Mouse (Mus musculus) liver, adult 2 months (tissue): ENCODE data around the gene Gper1. TPM values are rescaled to one million over a fixed set of nuclear protein-coding genes. Genes with fewer than 3 reads are reported as not detected.

ENCODE experiments used
- DNase-seq: peaks from one replicate; pipeline ENCODE4 v3.0.0-alpha.2; 2011; ENCODE audit warnings: low read depth, low spot score; ENCODE audit errors: extremely low read depth
- H3K27ac ChIP-seq: fragments of 200-500 bp; replicated peaks from 2 replicates; pipeline ENCODE4 v1.5.1; 2012; ENCODE audit warnings: low read depth, mild to moderate bottlenecking, control low read depth, inconsistent platforms, low read length; ENCODE audit not compliant: insufficient read depth
- H3K27me3 ChIP-seq: fragments of 200-500 bp; 2 replicates; pipeline ENCODE4 v1.6.1; 2012; ENCODE audit warnings: mild to moderate bottlenecking, moderate library complexity, low read length, inconsistent platforms; ENCODE audit not compliant: control insufficient read depth, insufficient read depth
- H3K36me3 ChIP-seq: fragments of 200-500 bp; 2 replicates; pipeline ENCODE4 v1.6.1; 2012; ENCODE audit warnings: low read length, inconsistent platforms; ENCODE audit not compliant: control insufficient read depth, insufficient read depth
- H3K4me1 ChIP-seq: fragments of 200-500 bp; 2 replicates; pipeline ENCODE4 v1.6.1; 2011; ENCODE audit warnings: low read length; ENCODE audit not compliant: control insufficient read depth, insufficient read depth
- H3K4me3 ChIP-seq: fragments of 200-500 bp; 2 replicates; pipeline ENCODE4 v1.5.1; 2011; ENCODE audit warnings: low read depth, mild to moderate bottlenecking, control low read depth, low read length, moderate library complexity; ENCODE audit not compliant: insufficient read depth
- H3K79me2 ChIP-seq: fragments of 200-500 bp; 2 replicates; pipeline ENCODE4 v1.6.1; 2012; ENCODE audit warnings: inconsistent platforms, mild to moderate bottlenecking, low read length, moderate library complexity; ENCODE audit not compliant: control insufficient read depth, insufficient read depth
- H3K9ac ChIP-seq: fragments of 200-500 bp; 2 replicates; pipeline ENCODE4 v1.6.1; 2012; ENCODE audit warnings: low read depth, mild to moderate bottlenecking, control low read depth, inconsistent platforms, low read length
- CTCF ChIP-seq: fragments of 200-500 bp; IDR thresholded peaks from 2 replicates; pipeline ENCODE4 v1.5.1; 2011; ENCODE audit warnings: low read depth, low read length, control low read depth
- POLR2A ChIP-seq: fragments of 200-500 bp; IDR thresholded peaks from 2 replicates; pipeline ENCODE4 v1.6.1; 2011; ENCODE audit warnings: low read length, control low read depth; ENCODE audit not compliant: insufficient read depth; ENCODE audit errors: extremely low read depth
- WGBS: fragments of 180-500 bp; shearing (Covaris S2); methylation state at CpG from one replicate; pipeline ENCODE4 v1.1.7; 2018; 5-methylcytosine and 5-hydroxymethylcytosine counted together
- polyA plus RNA-seq: library from polyadenylated mRNA; depleted of rRNA; stranded (reverse); fragments of >200 nt; gene quantifications from 2 replicates; pipeline ENCODE4 v1.2.3, GENCODE M21; 2012
- total RNA-seq: library from RNA; depleted of rRNA; stranded (reverse); fragments of >200 nt; gene quantifications from 2 replicates; pipeline ENCODE4 v1.2.3, GENCODE M21; 2014

Gene Gper1
- total and polyA plus RNA-seq, 2 experiments, result 0.02 TPM; not detected in 1

DNA sequence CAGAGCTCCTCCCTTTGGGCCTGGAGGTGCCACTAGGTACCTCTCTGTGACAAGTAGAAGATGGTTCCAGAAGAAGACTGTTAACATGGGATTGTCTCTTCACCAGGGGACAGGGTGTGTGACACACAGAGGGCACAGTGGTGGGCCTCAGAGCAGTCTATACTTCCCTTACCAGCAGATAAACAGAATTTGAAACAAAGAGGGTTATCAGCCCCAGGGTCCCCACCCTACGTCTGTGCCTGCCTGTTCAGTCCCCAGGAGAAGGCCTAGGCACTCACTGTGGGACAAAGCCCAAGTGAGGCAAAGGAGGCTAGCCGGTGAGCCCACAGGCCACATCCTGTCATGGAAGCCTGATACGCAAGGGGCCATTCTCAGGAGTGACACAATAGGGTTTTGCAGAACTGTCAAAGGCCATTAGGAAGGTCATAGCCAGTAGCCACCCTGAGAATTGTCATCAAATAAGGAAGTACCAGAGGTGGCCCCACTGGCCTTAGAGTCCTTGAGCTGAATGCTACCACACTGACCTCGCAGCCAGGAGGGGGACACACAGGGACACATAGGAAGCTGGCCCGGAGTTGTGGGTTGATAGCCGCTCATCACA is 18.1 kb upstream of the Gper1 start, which contains the start of gene C130050O18Rik:
Gene C130050O18Rik, plus strand, starts transcription at position 480 of the 601 bp plus-strand sequence.
- peak within 1 kb of the TSS; percentile 10; the same call in 1 of the 2 replicates for H3K27ac ChIP-seq
- H3K9ac ChIP-seq, result 0 out of 2 replicates have a peak within 1 kb of the TSS, but pooled peaks have one; percentile 39
- no peak for DNase-seq
- H3K36me3 ChIP-seq, result no peaks in the 10 kb centered on the region
- no peaks in the 10 kb centered on the region for H3K27me3 ChIP-seq
- TF ChIP-seq CTCF (no peak), POLR2A (no peak)
- H3K4me1 ChIP-seq, result no peaks in the 10 kb centered on the region
- 85% methylated on average over 6 of the region's 6 CpGs for WGBS
- H3K4me3 ChIP-seq, result 0 out of 2 replicates have a peak within 1 kb of the TSS, but pooled peaks have one; percentile 3
- no peaks in the 10 kb centered on the region for H3K79me2 ChIP-seq

- TF ChIP-seq CTCF (no peak), POLR2A (no peak)
- 81% methylated on average over 7 of the region's 7 CpGs for WGBS
These were observed 17.5 kb upstream of the Gper1 start for GRCm38 (mm10) chr5:139405478-139405877.

DNA sequence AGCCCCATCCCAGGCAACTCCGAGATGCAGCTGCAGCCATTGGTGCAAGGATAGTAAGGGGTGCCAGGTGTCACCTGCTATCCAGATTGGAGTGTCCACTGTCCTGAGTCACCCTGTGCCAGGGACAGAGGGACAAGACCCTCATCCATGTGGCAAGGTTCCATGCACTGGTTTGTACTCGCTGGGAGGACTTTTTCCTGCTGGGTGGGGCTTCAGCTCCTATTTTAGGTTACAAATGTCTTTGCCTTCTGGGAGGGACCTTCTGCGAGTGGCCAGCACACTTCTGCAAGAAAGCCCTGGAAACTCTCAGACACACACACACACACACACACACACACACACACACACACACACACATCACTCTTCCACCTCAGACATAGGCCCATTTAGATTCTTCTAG is 17.0 kb upstream of the Gper1 start:
- TF ChIP-seq POLR2A (no peak), CTCF (no peak)
- no peaks in the 10 kb centered on the region for H3K36me3 ChIP-seq
- no peaks in the 10 kb centered on the region for H3K4me1 ChIP-seq
- peak overlapping the region; percentile 10; the same call in 1 of the 2 replicates for H3K27ac ChIP-seq
- no peak for DNase-seq
- H3K9ac ChIP-seq, result 0 out of 2 replicates have a peak overlapping the region, but pooled peaks have one; percentile 39
- WGBS, result 78% methylated on average over 3 of the region's 3 CpGs
- no peak overlapping the region for H3K4me3 ChIP-seq
- no peaks in the 10 kb centered on the region for H3K79me2 ChIP-seq
- H3K27me3 ChIP-seq, result no peaks in the 10 kb centered on the region

More at GRCm38 (mm10) chr5:139405478-139405877, 17.5 kb upstream of the Gper1 start:
- Histone ChIP-seq H3K4me3 (0 out of 2 replicates have a peak overlapping the region, but pooled peaks have one; percentile 3), H3K27ac (peak overlapping the region; percentile 10; the same call in 1 of the 2 replicates), H3K79me2 (no peaks in the 10 kb centered on the region), H3K27me3 (no peaks in the 10 kb centered on the region), H3K36me3 (no peaks in the 10 kb centered on the region), H3K9ac (no peak overlapping the region), H3K4me1 (no peaks in the 10 kb centered on the region)
- no peak for DNase-seq

GRCm38 (mm10) chr5:139407121-139407885 is 15.6 kb upstream of the Gper1 start:
- DNase-seq, result no peak
- TF ChIP-seq CTCF (no peak), POLR2A (no peak)
- WGBS, result 77% methylated on average over 14 of the region's 14 CpGs
- Histone ChIP-seq H3K27me3 (no peaks in the 10 kb centered on the region), H3K4me1 (no peaks in the 10 kb centered on the region), H3K9ac (peak overlapping the region; percentile 32; the same call in 1 of the 2 replicates), H3K79me2 (no peaks in the 10 kb centered on the region), H3K36me3 (no peaks in the 10 kb centered on the region), H3K4me3 (peak overlapping the region; percentile 23; the same call in 1 of the 2 replicates), H3K27ac (0 out of 2 replicates have a peak overlapping the region, but pooled peaks have one; percentile 4)

DNA sequence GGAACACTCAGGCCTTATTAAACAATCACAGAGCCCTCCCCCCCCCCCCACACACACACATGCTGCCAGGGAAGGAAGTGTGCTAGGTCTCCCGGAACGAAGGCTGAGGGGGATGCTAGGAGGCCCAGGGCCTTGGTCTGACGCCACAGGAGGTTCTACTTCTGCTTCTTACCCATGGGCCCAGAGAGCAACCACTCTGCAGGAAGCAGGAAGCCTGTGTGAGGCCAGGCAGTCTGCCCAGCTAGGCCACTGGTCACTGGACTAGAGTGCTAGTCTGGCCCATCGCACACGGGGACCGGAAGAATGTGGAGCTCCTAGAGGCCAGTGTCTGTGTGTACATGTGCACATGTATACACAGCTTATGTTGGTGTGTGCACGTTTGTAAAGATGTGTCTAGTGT is 14.4 kb upstream of the Gper1 start:
- TF ChIP-seq CTCF, result no peak
- TF ChIP-seq POLR2A, result no peak
- Histone ChIP-seq H3K79me2 (no peaks in the 10 kb centered on the region), H3K27ac (no peak overlapping the region), H3K4me3 (no peak overlapping the region), H3K4me1 (no peaks in the 10 kb centered on the region), H3K9ac (no peak overlapping the region), H3K36me3 (no peaks in the 10 kb centered on the region), H3K27me3 (no peaks in the 10 kb centered on the region)
- DNase-seq, result peak; percentile 40
- 80% methylated on average over 7 of the region's 7 CpGs for WGBS
